Mouse (Mus musculus) CH12.LX (cell line): Measurements from ENCODE around the gene Zfp106.
A peak's percentile ranks its signal among the peaks of the same experiment; 100 is the strongest.

Source experiments
- BHLHE40 ChIP-seq: IDR thresholded peaks from 2 replicates; pipeline ENCODE4 v1.6.1; 2011; ENCODE audit warnings: mild to moderate bottlenecking, low read depth, low read length, improper control_type of control experiment
- CTCF ChIP-seq, 2 experiments: IDR thresholded peaks in 1 of 2; conservative IDR thresholded peaks in 1 of 2; 2 replicates each; pipeline ENCODE4 v1.5.1; 2011 to 2012; ENCODE audit warnings: low read depth in 2 of 2, low read length in 2 of 2, improper control_type of control experiment in 1 of 2, inconsistent platforms in 1 of 2, mild to moderate bottlenecking in 1 of 2, moderate library complexity in 1 of 2
- GABPA ChIP-seq: IDR thresholded peaks from 2 replicates; pipeline ENCODE4 v1.6.1; 2012; ENCODE audit warnings: low read depth, low read length, improper control_type of control experiment, inconsistent platforms; ENCODE audit not compliant: insufficient replicate concordance
- JUND ChIP-seq: conservative IDR thresholded peaks from 2 replicates; pipeline ENCODE4 v1.6.1; 2011; ENCODE audit warnings: low read depth, low read length, improper control_type of control experiment
- MAFK ChIP-seq: IDR thresholded peaks from 2 replicates; pipeline ENCODE4 v1.6.1; 2011; ENCODE audit warnings: low read length, improper control_type of control experiment; ENCODE audit not compliant: insufficient replicate concordance
- MXI1 ChIP-seq: IDR thresholded peaks from 2 replicates; pipeline ENCODE4 v1.6.1; 2011; ENCODE audit warnings: mild to moderate bottlenecking, low read depth, low read length, improper control_type of control experiment
- MYC ChIP-seq: IDR thresholded peaks from 2 replicates; pipeline ENCODE4 v1.6.1; 2011; ENCODE audit warnings: low read depth, mild to moderate bottlenecking, improper control_type of control experiment, low read length
- NRF1 ChIP-seq: IDR thresholded peaks from 2 replicates; pipeline ENCODE4 v1.6.1; 2014; ENCODE audit warnings: low read depth, mild to moderate bottlenecking, inconsistent platforms, low read length, improper control_type of control experiment, moderate library complexity
- POLR2A ChIP-seq: IDR thresholded peaks from 2 replicates; pipeline ENCODE4 v1.6.1; 2011; ENCODE audit warnings: low read depth, mild to moderate bottlenecking, improper control_type of control experiment, low read length
- RAD21 ChIP-seq: IDR thresholded peaks from 2 replicates; pipeline ENCODE4 v1.6.1; 2011; ENCODE audit warnings: low read depth, mild to moderate bottlenecking, low read length, improper control_type of control experiment, moderate library complexity

GRCm38 (mm10) chr2:120481921-120482320, 81.7 kb downstream of the Zfp106 start:
- TF ChIP-seq NRF1 (no peak), CTCF (conservative IDR thresholded peaks at IDR 0.05 in 1 of 2, IDR thresholded peaks at IDR 0.05 in 1 of 2; ENCODE audit: low read depth in 2 of 2, low read length in 2 of 2) (no peak), GABPA (no peak), POLR2A (no peak), MXI1 (no peak), JUND (no peak), MAFK (no peak), RAD21 (no peak), MYC (no peak), BHLHE40 (peak; percentile 59; the same call in 1 of the 2 replicates)
